Mouse (Mus musculus): ENCODE measurements around the gene Fbp1. TPM values are rescaled to one million over a fixed set of nuclear protein-coding genes. Genes with fewer than 3 reads are reported as not detected.

Gene Fbp1
- polyA plus RNA-seq, 1 experiment from 2014 or later, result not detected

DNA sequence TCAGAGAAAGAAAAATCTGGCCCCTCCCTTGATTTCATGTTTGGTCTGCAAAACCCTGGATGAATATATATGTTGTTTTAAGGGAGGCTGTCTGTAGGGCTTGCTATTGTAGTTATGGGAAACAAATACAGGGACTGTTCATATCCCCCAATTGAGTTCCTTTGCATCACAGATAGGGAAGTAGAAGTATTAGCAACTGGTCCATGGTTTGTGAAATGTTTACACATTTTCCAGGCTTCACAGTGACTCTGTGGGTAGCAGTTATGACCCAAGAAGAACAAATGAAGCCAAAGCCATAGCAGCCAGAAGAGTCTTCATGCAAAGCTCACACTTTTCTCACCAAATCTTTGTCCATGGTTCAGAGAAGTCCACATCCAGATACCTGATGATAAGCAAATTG, 13.1 kb upstream of the Fbp1 start:
- Histone ChIP-seq H3K9me3 (ENCODE audit: control insufficient read depth, low read length) (no peaks in the 10 kb centered on the region), H3K27ac (ENCODE audit: low read depth, low read length) (no peak overlapping the region), H3K9ac (ENCODE audit: low read length) (no peak overlapping the region), H3K4me3 (ENCODE audit: low read depth, low read length) (no peak overlapping the region), H3K27me3 (ENCODE audit: control insufficient read depth, insufficient read depth, low read length) (no peaks in the 10 kb centered on the region), H3K4me2 (ENCODE audit: low read depth, low read length, severe bottlenecking) (no peak overlapping the region), H3K4me1 (replicated peaks; ENCODE audit: control insufficient read depth, insufficient read depth, low read length) (no peaks in the 10 kb centered on the region), H3K36me3 (ENCODE audit: control insufficient read depth, insufficient read depth, low read length) (no peaks in the 10 kb centered on the region)
- ATAC-seq (replicated peaks; ENCODE audit: low FRiP score), result no peak
- no peak for DNase-seq (ENCODE audit: low spot score)

DNA sequence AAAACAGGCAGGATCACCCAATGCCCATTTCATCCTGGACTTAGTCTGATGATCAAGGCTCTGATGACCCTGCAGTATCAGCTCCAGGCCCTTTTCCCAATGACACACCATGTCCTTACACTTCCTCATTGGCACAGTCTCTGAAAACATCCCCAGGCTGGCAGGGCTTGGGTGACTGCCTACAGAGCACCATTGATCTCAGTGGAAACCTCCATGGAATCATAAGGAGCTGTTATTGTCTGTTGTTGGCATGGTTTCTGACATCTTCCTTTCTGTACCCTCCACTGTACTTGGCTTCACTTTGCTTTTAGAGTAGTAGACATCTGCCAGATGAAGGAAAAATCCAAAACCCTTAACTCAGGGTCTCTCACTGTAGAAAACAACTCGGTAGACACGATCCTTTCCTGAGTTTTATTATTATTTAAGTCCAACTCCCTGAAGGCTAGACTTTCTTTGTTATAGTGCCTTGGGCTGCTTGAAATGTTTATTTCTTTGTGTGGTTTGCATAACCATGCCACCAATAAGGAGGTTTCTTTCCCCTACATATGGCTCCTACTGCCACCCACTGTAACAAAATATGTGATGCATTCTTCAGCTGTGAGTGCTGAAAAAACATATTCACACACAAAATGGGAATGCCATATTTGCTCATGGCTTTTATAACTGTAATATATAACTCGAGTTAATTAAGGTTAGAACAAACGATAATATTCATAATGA, 10.0 kb upstream of the Fbp1 start:
- 95% methylated on average over 4 of the region's 4 CpGs for WGBS
- Histone ChIP-seq H3K27me3 (ENCODE audit: control insufficient read depth, insufficient read depth, low read length) (no peaks in the 10 kb centered on the region), H3K4me1 (replicated peaks; ENCODE audit: control insufficient read depth, insufficient read depth, low read length) (no peaks in the 10 kb centered on the region), H3K4me3 (ENCODE audit: low read depth, low read length) (no peak overlapping the region), H3K9me3 (ENCODE audit: control insufficient read depth, low read length) (no peaks in the 10 kb centered on the region), H3K27ac (ENCODE audit: low read depth, low read length) (no peak overlapping the region), H3K4me2 (ENCODE audit: low read depth, low read length, severe bottlenecking) (no peak overlapping the region), H3K9ac (ENCODE audit: low read length) (no peak overlapping the region), H3K36me3 (ENCODE audit: control insufficient read depth, insufficient read depth, low read length) (no peaks in the 10 kb centered on the region)
- DNase-seq (ENCODE audit: low spot score) (no peak), ATAC-seq (replicated peaks; ENCODE audit: low FRiP score) (no peak)

DNA sequence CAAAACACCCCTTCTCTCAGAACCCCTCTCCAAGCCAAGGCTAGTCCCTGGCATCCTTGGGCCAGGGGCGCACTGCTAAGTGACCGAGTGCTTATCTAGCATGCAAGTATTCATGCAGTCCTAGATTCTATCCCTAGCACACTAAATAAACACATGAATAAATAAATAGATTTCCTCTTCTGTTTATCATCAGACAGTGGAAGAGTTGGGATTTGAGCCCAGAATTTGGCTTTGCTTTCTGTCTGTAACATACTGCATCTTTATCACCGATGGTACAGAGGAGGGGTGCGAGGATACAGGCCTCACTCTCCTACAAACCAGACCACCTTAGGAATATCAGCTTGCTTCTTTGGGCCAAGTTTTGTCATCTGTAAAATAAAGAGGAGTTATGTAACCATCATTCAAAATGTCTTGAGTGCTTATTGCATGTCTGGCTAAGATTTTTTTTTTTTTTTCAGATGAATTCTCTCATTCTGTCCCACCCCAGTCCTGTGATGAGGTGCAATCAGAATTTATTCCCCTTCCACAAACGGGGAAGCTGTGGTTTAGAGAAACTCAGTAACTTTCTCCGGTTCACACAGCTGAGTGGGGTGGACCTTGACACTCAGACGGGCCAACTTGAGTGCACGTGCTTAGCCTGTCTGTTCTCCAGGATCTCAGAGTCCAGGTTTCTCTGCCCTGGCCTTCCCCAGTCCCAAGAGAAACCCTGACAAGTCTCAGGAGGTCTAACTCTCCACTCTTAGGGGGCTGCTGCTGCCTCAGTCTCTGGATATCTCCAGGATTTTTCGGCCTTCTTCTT, 5.2 kb upstream of the Fbp1 start:
- Histone ChIP-seq H3K27me3 (ENCODE audit: control insufficient read depth, insufficient read depth, low read length) (peaks cover 6% of the 10 kb centered on the region; the same call in 1 of the 2 replicates), H3K4me3 (ENCODE audit: low read depth, low read length) (no peak overlapping the region), H3K4me1 (replicated peaks; ENCODE audit: control insufficient read depth, insufficient read depth, low read length) (no peaks in the 10 kb centered on the region), H3K27ac (ENCODE audit: low read depth, low read length) (no peak overlapping the region), H3K9me3 (ENCODE audit: control insufficient read depth, low read length) (no peaks in the 10 kb centered on the region), H3K9ac (ENCODE audit: low read length) (no peak overlapping the region), H3K36me3 (ENCODE audit: control insufficient read depth, insufficient read depth, low read length) (no peaks in the 10 kb centered on the region), H3K4me2 (ENCODE audit: low read depth, low read length, severe bottlenecking) (no peak overlapping the region)
- DNase-seq (ENCODE audit: low spot score) (no peak), ATAC-seq (replicated peaks; ENCODE audit: low FRiP score) (no peak)
- WGBS, result 85% methylated on average over 9 of the region's 9 CpGs

DNA sequence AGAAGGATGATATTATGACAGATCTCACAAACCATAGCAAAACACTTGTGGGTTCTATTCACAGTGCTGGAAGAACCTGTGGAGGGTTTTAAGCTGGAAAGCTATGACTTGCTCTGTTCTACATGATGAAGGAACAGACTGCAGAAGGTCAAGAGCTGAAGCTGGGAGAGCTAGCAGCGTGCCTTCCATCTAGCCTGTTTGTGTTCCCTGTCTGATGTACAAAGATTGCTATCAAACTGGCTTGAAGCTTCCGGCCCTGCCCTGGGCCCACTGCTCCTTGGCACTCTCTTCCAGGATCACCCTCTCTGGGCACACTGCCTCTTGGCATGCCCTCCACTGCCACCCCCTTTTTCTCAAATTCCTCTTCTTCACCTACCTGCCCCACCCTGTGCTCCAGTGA, 1.2 kb upstream of the Fbp1 start:
- no peak overlapping the region for H3K4me2 ChIP-seq (ENCODE audit: low read depth, low read length, severe bottlenecking)
- DNase-seq (ENCODE audit: low spot score) (no peak), ATAC-seq (replicated peaks; ENCODE audit: low FRiP score) (no peak)
- 90% methylated on average over 2 of the region's 2 CpGs for WGBS
- no peak overlapping the region for H3K27ac ChIP-seq (ENCODE audit: low read depth, low read length)
- H3K4me3 ChIP-seq (ENCODE audit: low read depth, low read length), result no peak overlapping the region
- no peak overlapping the region for H3K9ac ChIP-seq (ENCODE audit: low read length)
- H3K36me3 ChIP-seq (ENCODE audit: control insufficient read depth, insufficient read depth, low read length), result no peaks in the 10 kb centered on the region
- H3K9me3 ChIP-seq (ENCODE audit: control insufficient read depth, low read length), result no peaks in the 10 kb centered on the region
- H3K27me3 ChIP-seq (ENCODE audit: control insufficient read depth, insufficient read depth, low read length), result peaks cover 21% of the 10 kb centered on the region
- H3K4me1 ChIP-seq (replicated peaks; ENCODE audit: control insufficient read depth, insufficient read depth, low read length), result no peaks in the 10 kb centered on the region

DNA sequence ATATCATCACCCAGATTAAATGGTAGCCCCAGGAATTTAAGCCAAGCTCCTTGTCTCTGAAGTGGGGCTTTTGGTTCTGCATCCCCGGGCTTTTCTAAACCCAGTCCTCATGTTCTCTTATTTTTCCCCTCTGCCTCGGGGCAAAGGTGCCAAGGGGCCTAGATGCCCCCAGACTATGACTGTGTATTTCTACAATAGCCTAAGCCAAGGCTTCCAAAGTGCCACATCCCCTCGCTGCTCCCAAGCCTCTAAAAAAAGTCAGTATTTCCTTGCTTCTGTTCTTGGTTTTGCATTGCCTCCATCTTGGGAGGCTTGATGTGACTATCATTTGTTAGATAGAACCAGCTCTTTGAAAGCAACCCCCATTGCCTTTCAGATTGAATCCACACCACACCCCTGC, 3.5 kb downstream of the Fbp1 start:
- Histone ChIP-seq H3K27me3 (ENCODE audit: control insufficient read depth, insufficient read depth, low read length) (peaks cover 21% of the 10 kb centered on the region), H3K9me3 (ENCODE audit: control insufficient read depth, low read length) (no peaks in the 10 kb centered on the region), H3K9ac (ENCODE audit: low read length) (no peak overlapping the region), H3K27ac (ENCODE audit: low read depth, low read length) (no peak overlapping the region), H3K4me2 (ENCODE audit: low read depth, low read length, severe bottlenecking) (no peak overlapping the region), H3K4me1 (replicated peaks; ENCODE audit: control insufficient read depth, insufficient read depth, low read length) (0 out of 2 replicates have a peak, but pooled peaks cover 4% of the 10 kb centered on the region), H3K4me3 (ENCODE audit: low read depth, low read length) (no peak overlapping the region), H3K36me3 (ENCODE audit: control insufficient read depth, insufficient read depth, low read length) (no peaks in the 10 kb centered on the region)
- 78% methylated on average over 3 of the region's 3 CpGs for WGBS
- DNase-seq (ENCODE audit: low spot score) (no peak), ATAC-seq (replicated peaks; ENCODE audit: low FRiP score) (no peak)

DNA sequence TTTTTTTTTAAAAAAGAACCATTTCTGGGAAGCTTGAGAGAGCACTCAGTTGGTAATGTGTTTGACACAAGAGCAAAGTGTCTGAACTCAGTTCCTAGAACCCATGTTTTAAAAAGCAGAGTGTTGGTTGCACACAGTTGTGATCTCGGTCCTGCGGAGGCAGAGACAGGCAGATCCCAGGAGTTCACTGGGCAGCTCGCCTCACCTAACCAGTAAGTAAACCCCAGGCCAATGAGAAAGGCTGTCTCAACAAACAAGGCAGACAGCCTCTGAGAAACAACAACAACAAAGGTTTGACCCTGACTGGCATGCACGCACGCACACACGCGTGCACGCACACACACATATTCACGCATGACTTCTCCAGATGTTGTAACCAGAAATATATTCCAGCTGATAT, 4.2 kb downstream of the Fbp1 start:
- Histone ChIP-seq H3K9me3 (ENCODE audit: control insufficient read depth, low read length) (no peaks in the 10 kb centered on the region), H3K9ac (ENCODE audit: low read length) (no peak overlapping the region), H3K4me2 (ENCODE audit: low read depth, low read length, severe bottlenecking) (no peak overlapping the region), H3K27me3 (ENCODE audit: control insufficient read depth, insufficient read depth, low read length) (peaks cover 19% of the 10 kb centered on the region), H3K4me1 (replicated peaks; ENCODE audit: control insufficient read depth, insufficient read depth, low read length) (0 out of 2 replicates have a peak, but pooled peaks cover 4% of the 10 kb centered on the region), H3K27ac (ENCODE audit: low read depth, low read length) (no peak overlapping the region), H3K4me3 (ENCODE audit: low read depth, low read length) (no peak overlapping the region), H3K36me3 (ENCODE audit: control insufficient read depth, insufficient read depth, low read length) (no peaks in the 10 kb centered on the region)
- ATAC-seq (replicated peaks; ENCODE audit: low FRiP score) (no peak), DNase-seq (ENCODE audit: low spot score) (no peak)
- 90% methylated on average over 9 of the region's 9 CpGs for WGBS

DNA sequence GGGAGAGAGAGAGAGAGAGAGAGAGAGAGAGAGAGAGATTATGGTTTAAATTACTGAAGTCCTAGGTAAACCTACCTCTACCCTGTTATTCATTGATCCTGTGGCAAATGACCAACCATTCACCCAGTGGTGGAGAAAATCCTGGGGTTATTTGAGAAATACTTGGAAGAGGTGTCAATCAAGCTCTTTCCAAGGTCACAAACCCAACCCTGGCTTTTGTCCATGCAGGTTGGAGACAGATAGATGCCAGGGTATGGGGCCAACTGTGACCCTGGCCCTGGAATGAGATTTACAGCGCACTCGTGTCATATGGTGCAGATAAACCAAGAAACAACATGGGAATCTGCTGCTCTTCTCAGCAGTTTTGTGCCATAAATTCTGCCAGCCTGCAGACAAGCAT, 4.6 kb downstream of the Fbp1 start:
- DNase-seq (ENCODE audit: low spot score) (no peak), ATAC-seq (replicated peaks; ENCODE audit: low FRiP score) (no peak)
- H3K27me3 ChIP-seq (ENCODE audit: control insufficient read depth, insufficient read depth, low read length), result peaks cover 17% of the 10 kb centered on the region
- 77% methylated on average over 2 of the region's 2 CpGs for WGBS
- no peak overlapping the region for H3K9ac ChIP-seq (ENCODE audit: low read length)
- H3K4me1 ChIP-seq (replicated peaks; ENCODE audit: control insufficient read depth, insufficient read depth, low read length), result 0 out of 2 replicates have a peak, but pooled peaks cover 4% of the 10 kb centered on the region
- no peak overlapping the region for H3K27ac ChIP-seq (ENCODE audit: low read depth, low read length)
- no peaks in the 10 kb centered on the region for H3K36me3 ChIP-seq (ENCODE audit: control insufficient read depth, insufficient read depth, low read length)
- H3K9me3 ChIP-seq (ENCODE audit: control insufficient read depth, low read length), result no peaks in the 10 kb centered on the region
- no peak overlapping the region for H3K4me2 ChIP-seq (ENCODE audit: low read depth, low read length, severe bottlenecking)
- H3K4me3 ChIP-seq (ENCODE audit: low read depth, low read length), result no peak overlapping the region

DNA sequence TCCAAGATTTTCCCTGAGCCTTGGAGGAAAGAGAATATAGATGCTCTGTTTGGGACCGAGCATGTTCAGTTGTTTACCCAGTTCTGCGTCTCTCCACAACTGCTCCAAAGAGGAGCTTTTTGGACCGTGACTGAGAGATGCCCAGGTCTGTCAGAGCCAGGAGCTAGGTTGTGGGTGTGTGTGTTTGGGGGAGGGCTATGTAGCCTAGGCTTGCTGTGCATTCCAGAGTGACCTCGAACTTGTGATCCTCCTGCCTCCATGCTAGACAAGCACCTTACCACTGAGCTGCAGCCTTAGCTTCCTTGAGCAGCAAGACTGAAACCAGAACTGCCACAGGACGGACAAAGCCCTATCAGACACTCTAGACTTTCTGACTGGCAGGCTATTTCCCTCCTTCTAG, 5.2 kb downstream of the Fbp1 start:
- WGBS, result 86% methylated on average over 5 of the region's 5 CpGs
- no peak overlapping the region for H3K9ac ChIP-seq (ENCODE audit: low read length)
- H3K9me3 ChIP-seq (ENCODE audit: control insufficient read depth, low read length), result no peaks in the 10 kb centered on the region
- no peak overlapping the region for H3K4me2 ChIP-seq (ENCODE audit: low read depth, low read length, severe bottlenecking)
- no peak for DNase-seq (ENCODE audit: low spot score)
- peaks cover 12% of the 10 kb centered on the region for H3K27me3 ChIP-seq (ENCODE audit: control insufficient read depth, insufficient read depth, low read length)
- H3K4me1 ChIP-seq (replicated peaks; ENCODE audit: control insufficient read depth, insufficient read depth, low read length), result 0 out of 2 replicates have a peak, but pooled peaks cover 4% of the 10 kb centered on the region
- H3K36me3 ChIP-seq (ENCODE audit: control insufficient read depth, insufficient read depth, low read length), result no peaks in the 10 kb centered on the region
- H3K4me3 ChIP-seq (ENCODE audit: low read depth, low read length), result no peak overlapping the region
- ATAC-seq (replicated peaks; ENCODE audit: low FRiP score), result no peak
- no peak overlapping the region for H3K27ac ChIP-seq (ENCODE audit: low read depth, low read length)
